Mouse (Mus musculus) cortical plate, adult 2 months (tissue): ENCODE measurements around the gene Rrnad1.

Experiments used
- CTCF ChIP-seq: fragments of 200-500 bp; IDR thresholded peaks from 2 replicates; pipeline ENCODE4 v1.5.1; 2011; ENCODE audit warnings: mild to moderate bottlenecking, control low read depth, low read length; ENCODE audit not compliant: insufficient read depth; ENCODE audit errors: extremely low read depth
- POLR2A ChIP-seq: fragments of 200-500 bp; IDR thresholded peaks from 2 replicates; pipeline ENCODE4 v1.6.1; 2011; ENCODE audit warnings: mild to moderate bottlenecking, low read length, control low read depth; ENCODE audit not compliant: insufficient read depth; ENCODE audit errors: extremely low read depth

DNA sequence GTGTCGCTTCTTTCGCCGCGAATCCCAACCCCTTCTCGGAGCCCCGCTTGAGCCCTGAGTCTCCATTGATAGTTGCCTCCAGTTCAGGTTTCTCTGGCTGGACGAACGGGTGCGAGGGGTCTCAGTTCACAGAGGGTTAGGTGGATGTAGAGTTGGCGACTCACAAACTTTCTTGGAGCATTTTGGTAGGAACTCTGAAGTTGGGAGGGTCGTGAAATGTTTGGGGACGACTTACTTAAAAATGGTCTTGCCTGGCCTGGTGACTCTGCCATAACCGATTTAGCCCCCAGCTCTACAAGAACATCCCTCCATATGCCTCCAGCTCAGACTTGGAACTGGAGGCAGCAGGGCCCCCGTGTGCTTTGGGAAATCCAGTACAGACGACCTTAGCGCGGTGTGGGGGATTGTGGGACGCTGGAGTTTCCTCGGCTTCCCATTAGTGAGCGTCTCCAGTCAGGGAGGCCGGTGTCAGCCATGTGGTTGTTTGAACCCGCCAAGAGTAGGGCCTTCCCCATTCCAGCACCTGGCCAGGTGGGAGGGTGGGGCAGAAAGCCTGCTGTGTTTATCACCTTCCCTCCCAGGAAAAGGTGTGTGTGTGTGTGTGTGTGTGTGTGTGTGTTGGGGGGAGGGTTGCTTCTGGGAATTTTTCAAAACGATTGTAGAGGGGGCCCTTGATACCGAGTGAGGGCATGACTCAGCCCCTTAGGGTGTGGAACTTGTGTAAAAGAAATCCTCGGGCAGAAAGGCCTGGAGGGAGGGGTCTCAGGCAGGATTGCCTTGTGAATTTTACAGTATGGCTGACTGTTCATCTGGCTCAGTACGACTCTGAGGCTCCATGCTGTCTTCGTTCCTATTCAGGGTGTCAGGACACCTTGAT is 23.3 kb downstream of the Rrnad1 start:
- TF ChIP-seq CTCF, result no peak
- TF ChIP-seq POLR2A, result peak; percentile 51; the same call in 1 of the 2 replicates
